Mouse (Mus musculus) hindbrain, embryonic 13.5 days (tissue): ENCODE results near the gene Wipf3. TPM values are rescaled to one million over a fixed set of nuclear protein-coding genes. Genes with fewer than 3 reads are reported as not detected.
A peak's percentile ranks its signal among the peaks of the same experiment; 100 is the strongest.

Experiments used
- ATAC-seq: fragments of 200-750 bp; cut with Nextera tagmentation; 2 replicates; pipeline ENCODE4 v1.8.0; 2017; ENCODE audit warnings: moderate TSS enrichment; ENCODE audit not compliant: low FRiP score
- H3K27ac ChIP-seq: fragments of 300-500 bp; sonication (generic); 2 replicates; pipeline ENCODE4 v1.5.1; 2015; ENCODE audit warnings: inconsistent platforms, mild to moderate bottlenecking, moderate library complexity
- H3K27me3 ChIP-seq: fragments of 300-500 bp; sonication (generic); 2 replicates; pipeline ENCODE4 v1.6.1; 2015; ENCODE audit warnings: mild to moderate bottlenecking, inconsistent platforms
- H3K36me3 ChIP-seq: fragments of 300-500 bp; sonication (generic); 2 replicates; pipeline ENCODE4 v1.6.1; 2015; ENCODE audit warnings: mild to moderate bottlenecking, inconsistent platforms
- H3K4me1 ChIP-seq: fragments of 300-500 bp; sonication (generic); replicated peaks from 2 replicates; pipeline ENCODE4 v1.6.1; 2015; ENCODE audit warnings: inconsistent platforms
- H3K4me2 ChIP-seq: fragments of 300-500 bp; sonication (generic); 2 replicates; pipeline ENCODE4 v1.6.1; 2015; ENCODE audit warnings: inconsistent platforms, mild to moderate bottlenecking, moderate library complexity
- H3K4me3 ChIP-seq: fragments of 300-500 bp; sonication (generic); 2 replicates; pipeline ENCODE4 v1.5.1; 2015; ENCODE audit warnings: mild to moderate bottlenecking, inconsistent platforms
- H3K9ac ChIP-seq: fragments of 300-500 bp; sonication (generic); 2 replicates; pipeline ENCODE4 v1.6.1; 2015; ENCODE audit warnings: mild to moderate bottlenecking, inconsistent platforms
- H3K9me3 ChIP-seq: fragments of 300-500 bp; sonication (generic); 2 replicates; pipeline ENCODE4 v1.6.1; 2016; ENCODE audit warnings: inconsistent platforms
- WGBS: fragments of 180-500 bp; shearing (Covaris S2); methylation state at CpG from one replicate; pipeline ENCODE4 v1.1.7; 2015; 5-methylcytosine and 5-hydroxymethylcytosine counted together
- polyA plus RNA-seq: library from polyadenylated mRNA; unstranded; fragments of >200 nt; fragmentation: Nextera tagmentation; extraction: Ambion mirVana; gene quantifications from 2 replicates; pipeline ENCODE4 v1.2.1, GENCODE M21; 2015

The Wipf3 gene
- polyA plus RNA-seq, 1 experiment from 2014 or later = 3.2 TPM

GRCm38 (mm10) chr6:54516512-54517134, 87.2 kb downstream of the Wipf3 start:
- no peak overlapping the region for H3K27ac ChIP-seq
- H3K9ac ChIP-seq = no peak overlapping the region
- peak; percentile 53; the same call in 1 of the 2 replicates for ATAC-seq
- peaks cover 73% of the 10 kb centered on the region for H3K36me3 ChIP-seq
- no peak overlapping the region for H3K4me3 ChIP-seq
- no peaks in the 10 kb centered on the region for H3K9me3 ChIP-seq
- H3K27me3 ChIP-seq = no peaks in the 10 kb centered on the region
- WGBS = 94% methylated on average over 2 of the region's 2 CpGs
- no peaks in the 10 kb centered on the region for H3K4me1 ChIP-seq
- H3K4me2 ChIP-seq = no peak overlapping the region

- H3K9ac ChIP-seq = no peak overlapping the region
- H3K4me2 ChIP-seq = no peak overlapping the region
- no peaks in the 10 kb centered on the region for H3K27me3 ChIP-seq
- H3K9me3 ChIP-seq = no peaks in the 10 kb centered on the region
- no peaks in the 10 kb centered on the region for H3K4me1 ChIP-seq
- H3K27ac ChIP-seq = no peak overlapping the region; the same call in 1 of the 2 replicates
- ATAC-seq = no peak
- 76% methylated on average over 5 of the region's 5 CpGs for WGBS
- H3K4me3 ChIP-seq = no peak overlapping the region
- H3K36me3 ChIP-seq = peaks cover 74% of the 10 kb centered on the region
Observed at GRCm38 (mm10) chr6:54518758-54519157, 89.4 kb downstream of the Wipf3 start.

GRCm38 (mm10) chr6:54528666-54529065, 99.3 kb downstream of the Wipf3 start:
- no peak overlapping the region for H3K4me2 ChIP-seq
- no peak for ATAC-seq
- 89% methylated on average over 8 of the region's 8 CpGs for WGBS

DNA sequence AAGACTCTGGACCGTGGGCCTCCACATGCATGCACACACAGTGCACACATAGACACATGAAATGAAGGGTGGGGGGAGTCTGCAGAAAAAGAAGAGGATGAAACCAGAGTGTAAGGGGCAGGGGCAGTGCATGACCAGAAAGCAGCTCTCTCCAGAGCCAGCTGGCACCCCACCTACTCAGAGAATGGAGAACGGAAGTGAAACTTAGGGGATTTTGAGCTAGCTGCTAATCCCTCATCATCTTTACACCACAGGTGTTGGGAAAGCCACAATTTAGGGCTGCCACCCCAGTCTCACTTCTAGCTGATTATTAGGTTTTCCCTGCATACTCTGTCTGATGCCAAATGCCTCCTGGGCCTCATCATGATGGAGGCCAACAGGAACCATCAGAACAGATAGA, 100.8 kb downstream of the Wipf3 start:
- Histone ChIP-seq H3K27me3 (no peaks in the 10 kb centered on the region), H3K9me3 (no peaks in the 10 kb centered on the region), H3K9ac (no peak overlapping the region), H3K27ac (no peak overlapping the region), H3K36me3 (peaks cover 30% of the 10 kb centered on the region), H3K4me2 (no peak overlapping the region), H3K4me1 (peaks cover 11% of the 10 kb centered on the region), H3K4me3 (no peak overlapping the region)
- 91% methylated on average over 2 of the region's 2 CpGs for WGBS
- no peak for ATAC-seq

More at GRCm38 (mm10) chr6:54528666-54529065, 99.3 kb downstream of the Wipf3 start:
- Histone ChIP-seq H3K27me3 (no peaks in the 10 kb centered on the region), H3K4me3 (no peak overlapping the region), H3K27ac (no peak overlapping the region), H3K9ac (no peak overlapping the region), H3K4me1 (peaks cover 11% of the 10 kb centered on the region), H3K36me3 (peaks cover 37% of the 10 kb centered on the region), H3K9me3 (no peaks in the 10 kb centered on the region)

DNA sequence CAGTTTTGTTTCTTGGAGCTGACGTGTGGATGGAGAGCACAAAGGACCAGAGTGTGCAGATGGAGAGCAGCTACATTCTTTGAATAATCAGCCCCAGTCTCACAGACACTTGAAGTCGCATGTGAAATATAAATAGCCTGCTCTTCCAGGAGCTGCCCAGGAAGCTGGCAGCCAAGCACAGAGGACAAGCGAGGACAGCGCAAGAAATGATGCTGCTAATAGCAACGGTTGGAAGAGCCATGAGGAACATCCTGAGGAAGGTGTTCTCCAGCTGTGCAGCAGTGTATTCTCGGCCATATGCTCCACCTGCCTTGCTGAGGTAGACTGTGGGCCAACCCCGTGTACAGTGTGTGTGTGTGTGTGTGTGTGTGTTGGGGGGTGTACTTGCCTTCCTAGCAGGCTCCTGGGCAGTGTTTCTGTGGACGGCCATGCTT, 101.7 kb downstream of the Wipf3 start:
- no peak overlapping the region for H3K4me3 ChIP-seq
- H3K9me3 ChIP-seq = no peaks in the 10 kb centered on the region
- ATAC-seq = peak; percentile 54; the same call in 1 of the 2 replicates
- no peaks in the 10 kb centered on the region for H3K27me3 ChIP-seq
- no peak overlapping the region for H3K4me2 ChIP-seq
- H3K27ac ChIP-seq = peak overlapping the region; percentile 40
- WGBS = 52% methylated on average over 8 of the region's 8 CpGs
- H3K36me3 ChIP-seq = peaks cover 26% of the 10 kb centered on the region
- H3K9ac ChIP-seq = no peak overlapping the region
- peaks cover 16% of the 10 kb centered on the region for H3K4me1 ChIP-seq

GRCm38 (mm10) chr6:54535485-54535884, 106.1 kb downstream of the Wipf3 start:
- H3K4me1 ChIP-seq = peaks cover 40% of the 10 kb centered on the region
- 90% methylated on average over 4 of the region's 4 CpGs for WGBS
- no peak overlapping the region for H3K9ac ChIP-seq
- H3K9me3 ChIP-seq = no peaks in the 10 kb centered on the region
- no peak overlapping the region for H3K27ac ChIP-seq
- ATAC-seq = no peak
- H3K36me3 ChIP-seq = peaks cover 4% of the 10 kb centered on the region; the same call in 1 of the 2 replicates
- H3K4me3 ChIP-seq = no peak overlapping the region
- H3K27me3 ChIP-seq = no peaks in the 10 kb centered on the region
- H3K4me2 ChIP-seq = no peak overlapping the region

DNA sequence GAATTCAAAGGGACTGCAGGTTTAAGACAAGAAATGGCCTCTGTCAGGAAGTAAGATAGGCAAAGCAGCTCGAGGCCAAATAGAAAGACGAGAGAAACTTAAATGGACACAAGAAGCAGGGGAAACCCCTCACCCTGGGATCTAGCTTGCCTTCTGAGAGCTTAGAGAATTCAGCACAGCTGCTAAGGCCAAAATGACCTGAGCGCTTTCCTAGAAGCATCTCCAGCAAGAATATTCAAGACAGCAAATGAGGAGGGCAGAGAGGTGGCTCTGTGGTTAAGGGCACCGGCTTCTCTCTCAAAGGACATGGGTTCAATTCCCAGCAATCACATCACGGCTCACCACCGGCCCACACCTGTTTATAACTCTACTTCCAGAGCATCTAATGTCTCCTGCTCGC, 107.7 kb downstream of the Wipf3 start:
- Histone ChIP-seq H3K4me1 (peaks cover 32% of the 10 kb centered on the region), H3K9ac (no peak overlapping the region), H3K36me3 (peaks cover 4% of the 10 kb centered on the region; the same call in 1 of the 2 replicates), H3K4me2 (no peak overlapping the region), H3K27ac (no peak overlapping the region), H3K4me3 (no peak overlapping the region), H3K9me3 (no peaks in the 10 kb centered on the region), H3K27me3 (no peaks in the 10 kb centered on the region)
- 85% methylated on average over 7 of the region's 7 CpGs for WGBS
- ATAC-seq = no peak

GRCm38 (mm10) chr6:54538773-54539173, 109.4 kb downstream of the Wipf3 start:
- H3K9me3 ChIP-seq = no peaks in the 10 kb centered on the region
- H3K9ac ChIP-seq = no peak overlapping the region
- 6% methylated on average over 3 of the region's 3 CpGs for WGBS
- peak; percentile 24; the same call in 1 of the 2 replicates for ATAC-seq
- H3K36me3 ChIP-seq = peaks cover 14% of the 10 kb centered on the region
- peaks cover 32% of the 10 kb centered on the region for H3K4me1 ChIP-seq
- no peak overlapping the region for H3K4me3 ChIP-seq
- H3K27ac ChIP-seq = no peak overlapping the region; the same call in 1 of the 2 replicates
- H3K4me2 ChIP-seq = no peak overlapping the region
- no peaks in the 10 kb centered on the region for H3K27me3 ChIP-seq

DNA sequence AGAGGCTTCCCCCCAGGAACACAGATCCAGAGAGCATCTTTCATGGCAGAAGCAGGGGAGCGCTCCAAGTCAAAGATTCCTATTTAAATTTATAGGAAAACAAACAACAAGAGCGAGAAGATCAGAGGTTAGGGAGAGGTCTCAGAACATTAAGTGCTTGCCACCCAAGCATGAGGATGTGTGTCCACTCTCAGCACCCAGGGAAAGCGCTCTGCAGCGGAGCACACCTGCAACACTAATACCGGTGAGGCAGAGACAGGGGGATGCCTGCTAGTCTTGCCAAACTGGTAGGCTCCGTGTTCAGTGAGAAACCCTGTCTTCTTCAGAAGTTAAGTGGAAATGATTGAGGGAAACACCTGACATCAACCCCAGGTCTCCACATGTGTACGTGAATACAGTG, 110.0 kb downstream of the Wipf3 start:
- Histone ChIP-seq H3K27ac (no peak overlapping the region), H3K27me3 (no peaks in the 10 kb centered on the region), H3K36me3 (peaks cover 13% of the 10 kb centered on the region), H3K9me3 (no peaks in the 10 kb centered on the region), H3K9ac (no peak overlapping the region), H3K4me2 (no peak overlapping the region), H3K4me3 (no peak overlapping the region), H3K4me1 (peaks cover 32% of the 10 kb centered on the region)
- 0 out of 2 replicates have a peak, but pooled peaks have one; percentile 33 for ATAC-seq
- 75% methylated on average over 7 of the region's 7 CpGs for WGBS

GRCm38 (mm10) chr6:54540252-54540887, 111.0 kb downstream of the Wipf3 start:
- ATAC-seq = 0 out of 2 replicates have a peak, but pooled peaks have one; percentile 30
- Histone ChIP-seq H3K4me1 (peaks cover 32% of the 10 kb centered on the region), H3K9ac (no peak overlapping the region), H3K4me2 (no peak overlapping the region), H3K27ac (peak overlapping the region; percentile 65), H3K27me3 (no peaks in the 10 kb centered on the region), H3K36me3 (peaks cover 16% of the 10 kb centered on the region), H3K4me3 (no peak overlapping the region), H3K9me3 (no peaks in the 10 kb centered on the region)
- 74% methylated on average over 9 of the region's 9 CpGs for WGBS

GRCm38 (mm10) chr6:54542836-54543235, 113.4 kb downstream of the Wipf3 start:
- 77% methylated on average over 7 of the region's 7 CpGs for WGBS
- Histone ChIP-seq H3K4me1 (peaks cover 26% of the 10 kb centered on the region), H3K4me3 (no peak overlapping the region), H3K4me2 (no peak overlapping the region), H3K9ac (no peak overlapping the region), H3K27me3 (no peaks in the 10 kb centered on the region), H3K9me3 (no peaks in the 10 kb centered on the region), H3K27ac (no peak overlapping the region), H3K36me3 (peaks cover 23% of the 10 kb centered on the region)
- no peak for ATAC-seq

DNA sequence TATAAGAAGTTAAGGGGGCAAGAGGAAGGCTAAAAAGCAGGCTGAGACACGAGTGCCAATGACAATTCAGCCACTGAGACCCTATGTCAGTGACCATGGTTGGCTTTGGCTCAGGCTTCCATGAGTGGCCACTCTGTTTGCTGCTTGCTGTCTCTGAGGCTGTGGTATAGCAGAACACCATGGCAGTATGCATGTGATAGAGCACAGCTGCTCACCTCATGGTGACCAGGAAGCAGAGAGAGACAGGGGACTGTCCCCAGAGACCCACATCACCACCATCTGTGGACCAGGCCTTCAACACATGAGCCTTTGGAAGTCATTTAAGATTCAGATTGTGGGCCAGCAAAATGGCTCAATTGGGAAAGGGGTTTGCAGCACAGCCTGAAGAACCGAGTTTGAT, 114.2 kb downstream of the Wipf3 start:
- ATAC-seq = no peak
- Histone ChIP-seq H3K9me3 (no peaks in the 10 kb centered on the region), H3K4me3 (no peak overlapping the region), H3K9ac (no peak overlapping the region), H3K27ac (no peak overlapping the region), H3K27me3 (no peaks in the 10 kb centered on the region), H3K36me3 (peaks cover 23% of the 10 kb centered on the region), H3K4me2 (no peak overlapping the region), H3K4me1 (peaks cover 28% of the 10 kb centered on the region)
- WGBS = 82% methylated on average over 2 of the region's 2 CpGs
